Mouse (Mus musculus) inflammation-experienced regulatory T-cells, adult 16 weeks (primary cell): ENCODE data around the gene Olfr1124. TPM values are rescaled to one million over a fixed set of nuclear protein-coding genes. Genes with fewer than 3 reads are reported as not detected.

Experiments used
- polyA plus RNA-seq: library from polyadenylated mRNA; unstranded; fragments of 100-300 nt; shearing (Covaris generic); gene quantifications from one replicate; pipeline ENCODE4 v1.2.1, GENCODE M21; 2017

Olfr1124 gene
- polyA plus RNA-seq, result not detected

GRCm38 (mm10) chr2:87429975-87430374 lies at the start of gene Olfr1124:
TSS of gene Olfr1124 (plus strand) at chr2:87430275.

DNA sequence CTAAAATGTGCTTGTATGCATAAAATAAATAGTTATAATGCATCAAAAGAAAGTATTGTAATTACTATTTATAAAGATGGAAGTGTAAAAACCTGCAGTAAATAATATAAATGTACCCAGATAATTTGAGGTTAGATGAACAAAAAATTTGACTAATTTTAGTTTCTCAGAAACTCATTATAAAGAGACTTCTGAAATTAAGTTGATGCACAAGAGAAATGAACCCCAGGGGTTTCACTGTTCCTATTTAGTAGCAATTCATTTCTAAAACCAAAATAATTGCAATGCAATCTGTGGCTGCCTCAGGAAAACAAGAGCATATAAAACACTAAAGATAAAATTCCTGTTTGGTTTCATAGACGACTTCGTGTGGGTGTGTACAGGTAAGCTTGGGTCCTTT lies 44.5 kb upstream of the Olfr1124 start, which contains the start of gene Olfr1122:
TSS of gene Olfr1122 (plus strand) at position 301 of the 400 bp plus-strand sequence.

DNA sequence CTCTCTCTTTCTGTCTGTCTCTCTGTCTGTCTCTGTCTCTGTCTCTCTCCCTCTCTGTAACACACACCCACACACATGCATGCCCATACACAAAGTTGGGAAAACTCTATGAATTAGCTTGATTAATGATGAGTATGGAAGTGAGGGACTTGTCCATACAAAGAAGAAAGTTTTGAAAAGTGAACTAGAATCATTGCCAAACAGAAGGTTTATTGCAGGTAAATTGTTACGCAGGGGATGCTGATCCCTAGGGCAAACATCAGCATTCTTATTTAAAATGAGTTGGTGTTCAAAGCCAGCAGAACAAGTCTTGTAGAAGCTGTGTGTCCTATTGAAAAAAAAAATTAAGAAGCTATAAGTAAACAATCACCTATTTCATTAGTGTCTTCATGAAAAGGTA lies 13.7 kb upstream of the Olfr1124 start, which contains the start of gene Olfr1123:
TSS of gene Olfr1123 (plus strand) at position 301 of the 400 bp plus-strand sequence.

DNA sequence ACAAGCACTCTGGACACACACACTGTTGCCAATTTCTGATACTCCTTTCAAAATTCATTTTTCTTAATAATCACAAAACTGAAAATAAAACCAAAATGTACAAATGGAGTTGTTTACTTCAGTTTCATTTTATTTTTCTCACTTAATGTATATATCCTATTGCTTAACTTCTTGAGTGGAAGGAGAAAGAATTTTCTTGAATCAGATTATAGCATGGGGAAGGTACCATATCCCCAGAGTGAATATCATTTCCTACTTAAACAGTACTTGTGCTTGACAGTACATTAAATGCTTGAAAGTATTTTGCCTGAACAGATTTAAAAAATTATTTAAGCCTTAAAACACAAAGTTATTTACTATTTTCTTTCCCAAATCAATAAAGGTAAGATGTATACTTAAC lies 23.6 kb downstream of the Olfr1124 start, which contains the start of gene Olfr1126:
TSS of gene Olfr1126 (plus strand) at position 301 of the 400 bp plus-strand sequence.

Other genes starting within 250 kb of the Olfr1124 start
- not detected for gene Olfr1112, start 242.5 kb upstream of the Olfr1124 start, polyA plus RNA-seq
- not detected for gene Olfr1113, start 221.3 kb upstream of the Olfr1124 start, polyA plus RNA-seq
- not detected for gene Olfr1115, start 182.3 kb upstream of the Olfr1124 start, polyA plus RNA-seq
- gene Olfr1116, start 162.7 kb upstream of the Olfr1124 start, polyA plus RNA-seq, result 0.02 TPM
- gene Olfr1118, start 122.7 kb upstream of the Olfr1124 start, polyA plus RNA-seq, result not detected
- gene Olfr1120, start 75.5 kb upstream of the Olfr1124 start, polyA plus RNA-seq, result not detected
- not detected for gene Olfr1121, start 60.4 kb upstream of the Olfr1124 start, polyA plus RNA-seq
- not detected for gene Olfr1122, start 44.4 kb upstream of the Olfr1124 start, polyA plus RNA-seq
- gene Olfr1123, start 13.6 kb upstream of the Olfr1124 start, polyA plus RNA-seq, result not detected
- gene Olfr1126, start 23.7 kb downstream of the Olfr1124 start, polyA plus RNA-seq, result not detected
- not detected for gene Pramel7, start 66.8 kb downstream of the Olfr1124 start, polyA plus RNA-seq
- not detected for gene Pramel6, start 76.3 kb downstream of the Olfr1124 start, polyA plus RNA-seq
- not detected for gene Olfr153, start 101.5 kb downstream of the Olfr1124 start, polyA plus RNA-seq
- not detected for gene Olfr1128, start 115.3 kb downstream of the Olfr1124 start, polyA plus RNA-seq
- gene Olfr1129, start 143.6 kb downstream of the Olfr1124 start, polyA plus RNA-seq, result not detected
- gene Olfr1130, start 175.9 kb downstream of the Olfr1124 start, polyA plus RNA-seq, result not detected
- not detected for gene Olfr1131, start 196.8 kb downstream of the Olfr1124 start, polyA plus RNA-seq
- not detected for gene Olfr1132, start 207.3 kb downstream of the Olfr1124 start, polyA plus RNA-seq
- gene Olfr1133, start 217.1 kb downstream of the Olfr1124 start, polyA plus RNA-seq, result not detected
- not detected for gene Olfr1134, start 228.2 kb downstream of the Olfr1124 start, polyA plus RNA-seq
- not detected for gene Olfr1135, start 243.4 kb downstream of the Olfr1124 start, polyA plus RNA-seq